Mouse (Mus musculus): ENCODE measurements around the gene H2al1h.
"Not testable (repeated sequence)": the region's sequence is repeated elsewhere in the genome, so short reads cannot be mapped to it uniquely, and the experiment has no call there.

The H2al1h gene

DNA sequence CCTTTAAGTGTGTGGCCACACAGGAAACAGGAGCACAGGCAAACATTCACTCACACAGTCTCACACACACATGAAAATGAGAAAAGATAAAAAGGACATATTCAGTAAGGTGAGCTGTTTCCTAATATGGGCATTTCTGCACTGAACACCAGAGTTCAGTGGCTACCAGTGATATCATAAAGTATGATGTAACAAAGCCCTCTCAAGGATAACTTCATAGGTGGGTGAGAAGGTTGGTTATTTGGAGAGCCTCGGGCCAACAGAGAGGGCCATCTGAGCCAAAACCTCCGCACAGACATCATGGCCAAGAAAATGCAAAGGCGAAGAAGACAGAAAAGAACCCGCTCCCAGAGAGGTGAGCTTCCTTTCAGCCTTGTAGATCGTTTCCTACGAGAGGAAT, at the start of gene H2al1h:
TSS of gene H2al1h (plus strand) at position 301 of the 400 bp plus-strand sequence.
- not testable (repeated sequence) for DNase-seq (ENCODE audit: low read depth in 2 of 2, low spot score in 2 of 2)

- no peak for DNase-seq (ENCODE audit: low read depth in 2 of 2, low spot score in 2 of 2)
These were observed 48.1 kb upstream of the H2al1h start for GRCm38 (mm10) chrX:11273190-11273589.

GRCm38 (mm10) chrX:11277083-11277482, 44.2 kb upstream of the H2al1h start:
- DNase-seq (ENCODE audit: low read depth in 2 of 2, low spot score in 2 of 2), result no peak

GRCm38 (mm10) chrX:11280741-11281140, 40.6 kb upstream of the H2al1h start:
- no peak for DNase-seq (ENCODE audit: low read depth in 2 of 2, low spot score in 2 of 2)

DNA sequence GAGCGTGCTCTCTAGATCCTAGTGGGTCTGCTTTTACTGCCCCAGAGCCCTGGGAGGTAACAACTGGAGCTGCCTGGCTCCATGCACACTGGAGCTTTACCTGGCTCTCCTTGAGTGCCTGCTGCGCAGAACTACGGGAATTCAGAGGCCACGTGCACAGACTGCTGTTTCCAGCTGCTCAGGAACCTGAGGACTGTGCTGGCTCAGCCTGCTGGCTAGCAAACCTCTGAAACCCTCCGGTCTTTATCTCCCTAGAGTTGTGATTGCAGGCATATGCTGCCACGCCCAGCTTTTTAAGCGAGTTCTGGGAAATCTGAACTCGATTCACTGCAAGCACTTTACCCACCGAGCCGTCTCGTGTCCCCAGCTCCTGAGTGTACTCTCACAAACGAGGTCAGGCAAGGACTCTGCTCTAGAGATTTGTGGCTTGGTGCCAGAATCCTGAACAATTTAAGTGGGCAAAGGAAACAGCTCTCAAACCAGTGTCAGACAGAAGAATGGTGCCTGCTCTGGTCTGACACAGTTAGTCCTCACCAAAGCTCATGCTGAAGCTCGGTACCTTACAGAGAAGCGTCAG, 32.9 kb upstream of the H2al1h start:
- no peak for DNase-seq (ENCODE audit: low read depth in 2 of 2, low spot score in 2 of 2)

- DNase-seq (ENCODE audit: low read depth in 2 of 2, low spot score in 2 of 2), result no peak
These were observed 32.0 kb upstream of the H2al1h start for GRCm38 (mm10) chrX:11289244-11289643.

DNA sequence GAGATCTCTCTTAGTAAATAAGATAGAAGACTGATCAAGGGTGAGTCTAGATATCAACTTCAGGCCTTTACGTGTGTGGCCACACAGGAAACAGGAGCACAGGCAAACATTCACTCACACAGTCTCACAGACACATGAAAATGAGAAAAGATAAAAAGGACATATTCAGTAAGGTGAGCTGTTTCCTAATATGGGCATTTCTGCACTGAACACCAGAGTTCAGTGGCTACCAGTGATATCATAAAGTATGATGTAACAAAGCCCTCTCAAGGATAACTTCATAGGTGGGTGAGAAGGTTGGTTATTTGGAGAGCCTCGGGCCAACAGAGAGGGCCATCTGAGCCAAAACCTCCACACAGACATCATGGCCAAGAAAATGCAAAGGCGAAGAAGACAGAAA, 22.3 kb upstream of the H2al1h start, which contains the start of gene H2al1a:
TSS of gene H2al1a (plus strand) at position 301 of the 400 bp plus-strand sequence.
- not testable (repeated sequence) for DNase-seq (ENCODE audit: low read depth in 2 of 2, low spot score in 2 of 2)

DNA sequence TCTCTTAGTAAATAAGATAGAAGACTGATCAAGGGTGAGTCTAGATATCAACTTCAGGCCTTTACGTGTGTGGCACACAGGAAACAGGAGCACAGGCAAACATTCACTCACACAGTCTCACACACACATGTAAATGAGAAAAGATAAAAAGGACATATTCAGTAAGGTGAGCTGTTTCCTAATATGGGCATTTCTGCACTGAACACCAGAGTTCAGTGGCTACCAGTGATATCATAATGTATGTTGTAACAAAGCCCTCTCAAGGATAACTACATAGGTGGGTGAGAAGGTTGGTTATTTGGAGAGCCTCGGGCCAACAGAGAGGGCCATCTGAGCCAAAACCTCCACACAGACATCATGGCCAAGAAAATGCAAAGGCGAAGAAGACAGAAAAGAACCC, 19.2 kb upstream of the H2al1h start, which contains the start of gene H2al1b:
TSS of gene H2al1b (plus strand) at position 301 of the 400 bp plus-strand sequence.
- not testable (repeated sequence) for DNase-seq (ENCODE audit: low read depth in 2 of 2, low spot score in 2 of 2)

DNA sequence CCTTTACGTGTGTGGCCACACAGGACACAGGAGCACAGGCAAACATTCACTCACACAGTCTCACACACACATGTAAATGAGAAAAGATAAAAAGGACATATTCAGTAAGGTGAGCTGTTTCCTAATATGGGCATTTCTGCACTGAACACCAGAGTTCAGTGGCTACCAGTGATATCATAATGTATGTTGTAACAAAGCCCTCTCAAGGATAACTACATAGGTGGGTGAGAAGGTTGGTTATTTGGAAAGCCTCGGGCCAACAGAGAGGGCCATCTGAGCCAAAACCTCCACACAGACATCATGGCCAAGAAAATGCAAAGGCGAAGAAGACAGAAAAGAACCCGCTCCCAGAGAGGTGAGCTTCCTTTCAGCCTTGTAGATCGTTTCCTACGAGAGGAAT, 15.9 kb upstream of the H2al1h start, which contains the start of gene H2al1c:
TSS of gene H2al1c (plus strand) at position 301 of the 400 bp plus-strand sequence.
- not testable (repeated sequence) for DNase-seq (ENCODE audit: low read depth in 2 of 2, low spot score in 2 of 2)

GRCm38 (mm10) chrX:11308524-11308923, 12.8 kb upstream of the H2al1h start, which contains the start of gene H2al1d:
TSS of gene H2al1d (plus strand) at chrX:11308824.
- not testable (repeated sequence) for DNase-seq (ENCODE audit: low read depth in 2 of 2, low spot score in 2 of 2)

DNA sequence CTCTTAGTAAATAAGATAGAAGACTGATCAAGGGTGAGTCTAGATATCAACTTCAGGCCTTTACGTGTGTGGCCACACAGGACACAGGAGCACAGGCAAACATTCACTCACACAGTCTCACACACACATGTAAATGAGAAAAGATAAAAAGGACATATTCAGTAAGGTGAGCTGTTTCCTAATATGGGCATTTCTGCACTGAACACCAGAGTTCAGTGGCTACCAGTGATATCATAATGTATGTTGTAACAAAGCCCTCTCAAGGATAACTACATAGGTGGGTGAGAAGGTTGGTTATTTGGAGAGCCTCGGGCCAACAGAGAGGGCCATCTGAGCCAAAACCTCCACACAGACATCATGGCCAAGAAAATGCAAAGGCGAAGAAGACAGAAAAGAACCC, 9.7 kb upstream of the H2al1h start, which contains the start of gene H2al1e:
TSS of gene H2al1e (plus strand) at position 301 of the 400 bp plus-strand sequence.
- DNase-seq (ENCODE audit: low read depth in 2 of 2, low spot score in 2 of 2), result not testable (repeated sequence)

- DNase-seq (ENCODE audit: low read depth in 2 of 2, low spot score in 2 of 2), result not testable (repeated sequence)
These were observed 6.4 kb upstream of the H2al1h start, which contains the start of gene H2al1f for GRCm38 (mm10) chrX:11314858-11315257. TSS of gene H2al1f (plus strand) at chrX:11315158.

DNA sequence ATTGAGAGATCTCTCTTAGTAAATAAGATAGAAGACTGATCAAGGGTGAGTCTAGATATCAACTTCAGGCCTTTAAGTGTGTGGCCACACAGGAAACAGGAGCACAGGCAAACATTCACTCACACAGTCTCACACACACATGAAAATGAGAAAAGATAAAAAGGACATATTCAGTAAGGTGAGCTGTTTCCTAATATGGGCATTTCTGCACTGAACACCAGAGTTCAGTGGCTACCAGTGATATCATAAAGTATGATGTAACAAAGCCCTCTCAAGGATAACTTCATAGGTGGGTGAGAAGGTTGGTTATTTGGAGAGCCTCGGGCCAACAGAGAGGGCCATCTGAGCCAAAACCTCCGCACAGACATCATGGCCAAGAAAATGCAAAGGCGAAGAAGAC, 3.3 kb upstream of the H2al1h start, which contains the start of gene H2al1g:
TSS of gene H2al1g (plus strand) at position 301 of the 400 bp plus-strand sequence.
- not testable (repeated sequence) for DNase-seq (ENCODE audit: low read depth in 2 of 2, low spot score in 2 of 2)

DNA sequence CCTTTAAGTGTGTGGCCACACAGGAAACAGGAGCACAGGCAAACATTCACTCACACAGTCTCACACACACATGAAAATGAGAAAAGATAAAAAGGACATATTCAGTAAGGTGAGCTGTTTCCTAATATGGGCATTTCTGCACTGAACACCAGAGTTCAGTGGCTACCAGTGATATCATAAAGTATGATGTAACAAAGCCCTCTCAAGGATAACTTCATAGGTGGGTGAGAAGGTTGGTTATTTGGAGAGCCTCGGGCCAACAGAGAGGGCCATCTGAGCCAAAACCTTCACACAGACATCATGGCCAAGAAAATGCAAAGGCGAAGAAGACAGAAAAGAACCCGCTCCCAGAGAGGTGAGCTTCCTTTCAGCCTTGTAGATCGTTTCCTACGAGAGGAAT, 3.1 kb downstream of the H2al1h start, which contains the start of gene H2al1i:
TSS of gene H2al1i (plus strand) at position 301 of the 400 bp plus-strand sequence.
- DNase-seq (ENCODE audit: low read depth in 2 of 2, low spot score in 2 of 2), result not testable (repeated sequence)

- DNase-seq (ENCODE audit: low read depth in 2 of 2, low spot score in 2 of 2), result not testable (repeated sequence)
These were observed 6.2 kb downstream of the H2al1h start, which contains the start of gene H2al1j for GRCm38 (mm10) chrX:11327522-11327921. TSS of gene H2al1j (plus strand) at chrX:11327822.

DNA sequence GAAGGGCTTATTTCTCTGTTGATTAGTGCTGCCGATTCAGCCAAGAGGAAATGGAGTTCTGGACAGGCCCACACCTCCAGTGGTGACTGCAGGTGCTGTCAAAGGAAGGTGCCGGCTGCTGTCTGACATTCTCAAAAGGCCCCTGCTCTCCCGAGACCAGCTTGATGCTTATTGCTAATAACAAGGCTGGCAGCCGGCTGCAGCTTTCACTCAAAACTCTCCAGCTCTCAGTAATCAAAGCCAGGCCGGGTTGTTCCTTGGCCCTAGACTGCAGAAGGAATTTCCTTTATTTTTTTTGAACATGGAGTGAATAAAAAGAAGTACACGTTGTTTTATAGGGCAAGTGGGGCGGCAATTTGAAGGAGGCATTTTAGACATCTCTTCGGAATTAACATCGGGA, 24.5 kb downstream of the H2al1h start:
- no peak for DNase-seq (ENCODE audit: low read depth in 2 of 2, low spot score in 2 of 2)

GRCm38 (mm10) chrX:11346756-11347155, 25.5 kb downstream of the H2al1h start:
- DNase-seq (ENCODE audit: low read depth in 2 of 2, low spot score in 2 of 2), result no peak

GRCm38 (mm10) chrX:11360823-11361222, 39.5 kb downstream of the H2al1h start:
- no peak for DNase-seq (ENCODE audit: low read depth in 2 of 2, low spot score in 2 of 2)

- no peak for DNase-seq (ENCODE audit: low read depth in 2 of 2, low spot score in 2 of 2)
These were observed 40.0 kb downstream of the H2al1h start for GRCm38 (mm10) chrX:11361261-11361660.

DNA sequence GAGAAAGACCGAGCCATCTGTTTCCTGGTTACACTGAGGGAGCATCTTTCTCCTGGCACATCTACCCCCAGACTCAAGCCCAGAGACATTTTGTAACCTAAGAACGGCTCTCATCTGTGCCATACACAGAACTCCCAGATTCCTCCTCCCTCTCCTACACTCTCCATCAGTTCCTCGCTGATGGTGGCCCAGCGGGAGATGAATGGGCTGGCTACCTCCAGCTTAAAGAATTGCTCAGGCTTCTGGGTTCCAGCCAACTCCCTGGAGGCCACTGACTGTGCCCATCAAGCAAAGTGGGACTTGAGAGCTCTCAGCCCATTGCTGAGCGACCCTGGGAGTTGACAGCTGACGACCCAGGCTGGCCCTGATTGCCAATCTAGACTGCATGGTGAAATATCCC, 42.6 kb downstream of the H2al1h start:
- DNase-seq (ENCODE audit: low read depth in 2 of 2, low spot score in 2 of 2), result no peak

DNA sequence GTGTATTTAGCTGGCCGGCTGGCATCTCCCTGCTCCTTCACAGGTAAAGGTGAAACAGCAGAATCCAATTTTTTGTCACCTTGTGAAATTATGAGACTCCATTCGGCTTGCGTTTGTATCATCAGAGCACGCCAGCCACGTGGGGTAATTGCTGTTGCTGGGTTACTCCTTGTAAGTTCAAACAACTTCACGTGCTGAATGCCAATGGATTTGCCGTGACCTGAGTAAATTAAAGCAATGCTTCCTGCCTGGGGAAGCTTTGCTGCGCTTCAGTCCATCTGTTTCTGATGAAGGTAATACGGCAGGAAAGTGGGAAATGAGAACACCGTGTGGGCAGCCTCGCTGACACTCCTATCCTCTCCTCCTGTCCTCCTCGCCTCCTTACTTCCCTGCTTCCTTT, 43.9 kb downstream of the H2al1h start:
- no peak for DNase-seq (ENCODE audit: low read depth in 2 of 2, low spot score in 2 of 2)
